ENCODE assay signal across 10 mouse cellular contexts in the genomic region with DNA sequence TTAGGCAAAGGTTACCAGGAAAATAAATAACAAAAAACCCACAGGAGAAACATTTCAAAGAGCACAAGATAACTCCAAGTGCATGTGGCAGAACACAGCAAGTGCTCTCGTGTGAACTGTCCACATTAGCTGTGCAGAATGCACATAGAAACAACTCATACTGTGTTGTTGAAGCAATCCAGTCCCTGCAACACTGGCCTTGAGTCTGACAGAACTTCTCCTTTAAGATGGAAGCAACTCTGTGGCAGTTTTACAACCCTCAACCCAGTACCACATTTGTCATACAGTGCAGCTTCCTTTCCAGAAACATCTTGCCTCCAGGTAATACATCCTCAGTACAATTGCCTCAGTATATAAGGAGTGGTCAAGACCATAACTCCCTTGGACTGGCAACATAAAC. TPM values are rescaled to one million over a fixed set of nuclear protein-coding genes. Genes with fewer than 3 reads are reported as not detected.
DNase-seq lines count a peak whose midpoint lies in the region; ATAC-seq lines count a peak whose summit lies in the region.
"Had no signal": no experiment of that assay in that cellular context is flagged by ENCODE, and none has a peak within 500 bp of the region (broad histone marks: within the 10 kb centered on the region; RNA-seq: fewer than 3 reads in every experiment).

No protein-coding gene starts in this region.

- peak; percentile 61 for DNase-seq in 416B (ENCODE audit: low read depth)
- no peak for DNase-seq in cerebellum, adult 9-10 months
- no peak for DNase-seq in retina, embryonic 14.5 days (ENCODE audit: low spot score)
- no peak for DNase-seq in cerebellum, postnatal 10 days
- DNase-seq: kidney, adult 11 months; retina, postnatal 1 day had no signal

- no peak for ATAC-seq in erythroblast, adult 5-6 weeks (replicated peaks; ENCODE audit: low FRiP score, poor library complexity, severe bottlenecking)
- ATAC-seq in granulocyte monocyte progenitor cell, adult 5-6 weeks (replicated peaks; ENCODE audit: poor library complexity, severe bottlenecking) = 0 out of 2 replicates have a peak, but pooled peaks have one; percentile 5
- ATAC-seq in liver, embryonic 16.5 days (ENCODE audit: low read depth) = no peak

- peak overlapping the region; percentile 79 for H3K4me2 ChIP-seq in liver, embryonic 16.5 days (ENCODE audit: low read depth, low read length)

- peak overlapping the region; percentile 91 for H3K27ac ChIP-seq in liver, embryonic 16.5 days (ENCODE audit: low read length)

- H3K9me3 ChIP-seq in erythroblast, embryonic 14.5 days (ENCODE audit: control insufficient read depth, low read length) = no peaks in the 10 kb centered on the region
- no peaks in the 10 kb centered on the region for H3K9me3 ChIP-seq in liver, embryonic 16.5 days (replicated peaks; ENCODE audit: control insufficient read depth, low read length)

- H3K4me1 ChIP-seq in erythroblast, embryonic 14.5 days (ENCODE audit: control insufficient read depth) = peaks cover 74% of the 10 kb centered on the region
- H3K4me1 ChIP-seq in liver, embryonic 16.5 days (ENCODE audit: control insufficient read depth, low read depth, low read length) = peaks cover 62% of the 10 kb centered on the region

- WGBS in liver, embryonic 16.5 days (ENCODE audit: insufficient replicate concordance) = 17% methylated on average over 1 of the region's 1 CpGs

- H3K27me3 ChIP-seq in erythroblast, embryonic 14.5 days (ENCODE audit: control insufficient read depth) = no peaks in the 10 kb centered on the region
- H3K27me3 ChIP-seq in liver, embryonic 16.5 days (ENCODE audit: control insufficient read depth, insufficient read depth, low read depth, low read length) = no peaks in the 10 kb centered on the region

- peak overlapping the region; percentile 98 for H3K9ac ChIP-seq in liver, embryonic 16.5 days (ENCODE audit: low read depth, low read length)

- peaks cover 68% of the 10 kb centered on the region for H3K36me3 ChIP-seq in erythroblast, embryonic 14.5 days (ENCODE audit: control insufficient read depth)
- peaks cover 4% of the 10 kb centered on the region; the same call in 1 of the 2 replicates for H3K36me3 ChIP-seq in liver, embryonic 16.5 days (ENCODE audit: control insufficient read depth, insufficient read depth)

- H3K4me3 ChIP-seq in erythroblast, embryonic 14.5 days (replicated peaks) = peak overlapping the region; percentile 83
- peak overlapping the region; percentile 98 for H3K4me3 ChIP-seq in liver, embryonic 16.5 days (ENCODE audit: low read depth, low read length)

RNA-seq across cellular contexts. Expression of a gene that starts 2.0 kb away (rescaled TPM):
- polyA plus RNA-seq in erythroblast, embryonic 14.5 days (2012) = 23.5 and 30.2 TPM in 2 replicates
- 31.6 and 45.3 TPM in 2 replicates for total RNA-seq in erythroblast, adult 5-6 weeks (2015; ENCODE audit: low replicate concordance)
- total RNA-seq in erythroblast, adult 5-6 weeks (2017; ENCODE audit: low replicate concordance) = 37.3 and 47.0 TPM in 2 replicates
- 134 and 148 TPM in 2 replicates for total RNA-seq in granulocyte monocyte progenitor cell, adult 5-6 weeks (2014; fragmentation: Nextera tagmentation)
- total RNA-seq in granulocyte monocyte progenitor cell, adult 5-6 weeks (2017) = 142 and 146 TPM in 2 replicates
- 2.4 and 3.4 TPM in 2 replicates for polyA plus RNA-seq in liver, embryonic 16.5 days (2015; fragmentation: Nextera tagmentation; extraction: Ambion mirVana)

RNA-seq across cellular contexts. Expression of a gene that starts 25.6 kb away (rescaled TPM):
- polyA plus RNA-seq in erythroblast, embryonic 14.5 days (2012) = 2.3 and 2.7 TPM in 2 replicates
- 37.3 and 72.3 TPM in 2 replicates for total RNA-seq in erythroblast, adult 5-6 weeks (2015; ENCODE audit: low replicate concordance)
- 53.4 and 88.6 TPM in 2 replicates for total RNA-seq in erythroblast, adult 5-6 weeks (2017; ENCODE audit: low replicate concordance)
- total RNA-seq in granulocyte monocyte progenitor cell, adult 5-6 weeks (2014; fragmentation: Nextera tagmentation) = 24.5 and 28.0 TPM in 2 replicates
- total RNA-seq in granulocyte monocyte progenitor cell, adult 5-6 weeks (2017) = 17.5 and 26.2 TPM in 2 replicates
- polyA plus RNA-seq in liver, embryonic 16.5 days (2015; fragmentation: Nextera tagmentation; extraction: Ambion mirVana) = 38.2 and 39.0 TPM in 2 replicates

RNA-seq across cellular contexts. Expression of a gene that starts 28.1 kb away (rescaled TPM):
- polyA plus RNA-seq in erythroblast, embryonic 14.5 days (2012) = 12.9 and 13.0 TPM in 2 replicates
- total RNA-seq in erythroblast, adult 5-6 weeks (2015; ENCODE audit: low replicate concordance) = 5.0 and 8.3 TPM in 2 replicates
- 3.1 and 9.1 TPM in 2 replicates for total RNA-seq in erythroblast, adult 5-6 weeks (2017; ENCODE audit: low replicate concordance)
- total RNA-seq in granulocyte monocyte progenitor cell, adult 5-6 weeks (2014; fragmentation: Nextera tagmentation) = 29.3 and 30.7 TPM in 2 replicates
- 21.9 and 23.7 TPM in 2 replicates for total RNA-seq in granulocyte monocyte progenitor cell, adult 5-6 weeks (2017)
- polyA plus RNA-seq in liver, embryonic 16.5 days (2015; fragmentation: Nextera tagmentation; extraction: Ambion mirVana) = 46.8 and 49.1 TPM in 2 replicates

RNA-seq across cellular contexts. Expression of a gene that starts 33.6 kb away (rescaled TPM):
- 0.01 TPM in 1 of 2 replicates, not detected in the other for polyA plus RNA-seq in erythroblast, embryonic 14.5 days (2012)
- total RNA-seq in erythroblast, adult 5-6 weeks (2015; ENCODE audit: low replicate concordance) = not detected in 2 replicates
- total RNA-seq in erythroblast, adult 5-6 weeks (2017; ENCODE audit: low replicate concordance) = not detected in 2 replicates
- not detected in 2 replicates for total RNA-seq in granulocyte monocyte progenitor cell, adult 5-6 weeks (2014; fragmentation: Nextera tagmentation)
- not detected in 2 replicates for total RNA-seq in granulocyte monocyte progenitor cell, adult 5-6 weeks (2017)
- 0.14 TPM in 1 of 2 replicates, not detected in the other for polyA plus RNA-seq in liver, embryonic 16.5 days (2015; fragmentation: Nextera tagmentation; extraction: Ambion mirVana)

RNA-seq across cellular contexts. Expression of a gene that starts 53.0 kb away (rescaled TPM):
- not detected in 2 replicates for polyA plus RNA-seq in erythroblast, embryonic 14.5 days (2012)
- 0.96 TPM in 1 of 2 replicates, not detected in the other for total RNA-seq in erythroblast, adult 5-6 weeks (2015; ENCODE audit: low replicate concordance)
- total RNA-seq in erythroblast, adult 5-6 weeks (2017; ENCODE audit: low replicate concordance) = 1.4 and 1.7 TPM in 2 replicates
- not detected in 2 replicates for total RNA-seq in granulocyte monocyte progenitor cell, adult 5-6 weeks (2014; fragmentation: Nextera tagmentation)
- total RNA-seq in granulocyte monocyte progenitor cell, adult 5-6 weeks (2017) = not detected in 2 replicates
- 0.02 TPM in 1 of 2 replicates, not detected in the other for polyA plus RNA-seq in liver, embryonic 16.5 days (2015; fragmentation: Nextera tagmentation; extraction: Ambion mirVana)
